Mouse (Mus musculus) midbrain, embryonic 16.5 days (tissue): ENCODE measurements around the gene Kcnd3. TPM values are rescaled to one million over a fixed set of nuclear protein-coding genes. Genes with fewer than 3 reads are reported as not detected.

ENCODE experiments used
- ATAC-seq: fragments of 200-750 bp; cut with Nextera tagmentation; 2 replicates; pipeline ENCODE4 v1.8.0; 2017; ENCODE audit warnings: moderate TSS enrichment
- H3K27ac ChIP-seq: fragments of 300-500 bp; sonication (generic); 2 replicates; pipeline ENCODE4 v1.5.1; 2014; ENCODE audit warnings: mild to moderate bottlenecking, low read length, mixed read lengths
- H3K27me3 ChIP-seq: fragments of 300-500 bp; sonication (generic); 2 replicates; pipeline ENCODE4 v1.6.1; 2014; ENCODE audit warnings: low read depth, low read length, mixed read lengths; ENCODE audit not compliant: control insufficient read depth, insufficient read depth
- H3K36me3 ChIP-seq: fragments of 300-500 bp; sonication (generic); 2 replicates; pipeline ENCODE4 v1.6.1; 2014; ENCODE audit warnings: mild to moderate bottlenecking, low read length, moderate library complexity, mixed read lengths; ENCODE audit not compliant: control insufficient read depth, insufficient read depth
- H3K4me1 ChIP-seq: fragments of 300-500 bp; sonication (generic); 2 replicates; pipeline ENCODE4 v1.6.1; 2014; ENCODE audit warnings: mild to moderate bottlenecking, low read length, mixed read lengths; ENCODE audit not compliant: control insufficient read depth, insufficient read depth
- H3K4me2 ChIP-seq: fragments of 300-500 bp; sonication (generic); 2 replicates; pipeline ENCODE4 v1.6.1; 2014; ENCODE audit warnings: mild to moderate bottlenecking, low read length, mixed read lengths
- H3K4me3 ChIP-seq: fragments of 300-500 bp; sonication (generic); 2 replicates; pipeline ENCODE4 v1.5.1; 2014; ENCODE audit warnings: low read depth, mild to moderate bottlenecking, low read length, moderate library complexity, mixed read lengths
- H3K9ac ChIP-seq: fragments of 300-500 bp; sonication (generic); 2 replicates; pipeline ENCODE4 v1.6.1; 2014; ENCODE audit warnings: low read depth, low read length, mixed read lengths
- H3K9me3 ChIP-seq: fragments of 300-500 bp; sonication (generic); replicated peaks from 2 replicates; pipeline ENCODE4 v1.6.1; 2014; ENCODE audit warnings: mild to moderate bottlenecking, low read length, mixed read lengths; ENCODE audit not compliant: control insufficient read depth, poor library complexity, severe bottlenecking
- WGBS: fragments of 180-500 bp; shearing (Covaris S2); extraction: QIAGEN DNeasy Blood & Tissue Kit; methylation state at CpG from one replicate; pipeline ENCODE4 v1.1.7; 2014; 5-methylcytosine and 5-hydroxymethylcytosine counted together
- polyA plus RNA-seq: library from polyadenylated mRNA; unstranded; fragments of >200 nt; fragmentation: Nextera tagmentation; extraction: Ambion mirVana; gene quantifications from 2 replicates; pipeline ENCODE4 v1.2.1, GENCODE M21; 2015

Kcnd3 gene
- polyA plus RNA-seq, 1 experiment from 2014 or later: 11.6 TPM

DNA sequence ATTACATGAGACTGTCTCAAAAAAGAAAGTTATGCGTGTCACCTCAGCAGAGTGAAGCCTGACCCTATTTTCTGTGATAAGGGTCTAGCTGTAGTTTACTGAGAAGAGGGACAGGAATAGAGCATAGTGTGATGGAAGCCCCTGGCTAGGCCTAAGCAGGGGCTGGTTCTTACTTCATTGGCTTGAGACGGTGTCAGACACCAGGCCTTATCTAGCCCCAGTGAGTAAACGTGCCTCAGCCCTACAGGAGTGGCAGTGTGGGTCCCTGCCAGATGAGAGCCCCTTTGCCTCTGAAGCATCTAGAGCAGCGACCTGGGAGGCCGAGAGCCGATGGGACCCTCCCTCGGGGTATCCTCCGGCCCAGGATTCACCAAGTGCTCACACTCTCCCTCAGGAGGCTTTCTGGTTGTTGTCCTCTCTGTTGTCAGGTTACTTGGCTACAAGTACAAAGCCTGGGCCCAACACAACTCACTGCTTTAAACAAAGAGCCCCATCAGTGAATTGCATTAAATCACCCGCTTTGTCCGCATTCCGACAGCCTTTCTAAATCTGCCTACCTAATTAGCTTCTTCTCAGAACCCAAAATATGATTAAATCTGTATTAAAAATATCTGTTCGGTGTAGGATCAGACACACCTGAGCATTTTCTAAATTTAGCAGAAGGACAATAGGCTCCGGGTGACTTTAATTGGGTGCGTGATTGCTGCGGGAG is 53.2 kb downstream of the Kcnd3 start:
- 42% methylated on average over 15 of the region's 15 CpGs for WGBS
- H3K4me3 ChIP-seq: no peak overlapping the region

DNA sequence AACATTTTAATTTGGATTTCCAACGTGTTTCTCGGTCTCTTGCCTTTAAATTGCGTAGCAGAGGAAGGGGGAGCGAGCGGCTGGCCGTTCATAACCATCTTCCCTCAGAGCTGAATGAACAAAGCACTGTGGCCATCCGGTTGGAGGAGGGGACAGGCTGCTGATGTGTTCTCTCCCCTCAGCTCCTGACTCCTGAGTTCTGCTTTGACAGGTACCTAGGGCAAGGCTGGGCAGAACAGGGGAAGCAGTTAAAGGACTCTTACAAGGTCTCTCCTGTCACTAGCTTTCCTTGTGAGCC is 53.7 kb downstream of the Kcnd3 start:
- Histone ChIP-seq H3K4me2 (0 out of 2 replicates have a peak overlapping the region, but pooled peaks have one; percentile 2), H3K9me3 (no peaks in the 10 kb centered on the region), H3K27ac (peak overlapping the region; percentile 74), H3K36me3 (no peaks in the 10 kb centered on the region), H3K4me1 (peaks cover 20% of the 10 kb centered on the region), H3K27me3 (no peaks in the 10 kb centered on the region), H3K4me3 (no peak overlapping the region), H3K9ac (peak overlapping the region; percentile 50; the same call in 1 of the 2 replicates)
- peak; percentile 66 for ATAC-seq
- WGBS: 34% methylated on average over 7 of the region's 7 CpGs

More for the DNA sequence above, 53.2 kb downstream of the Kcnd3 start:
- H3K9ac ChIP-seq: 0 out of 2 replicates have a peak overlapping the region, but pooled peaks have one; percentile 26
- peaks cover 20% of the 10 kb centered on the region for H3K4me1 ChIP-seq
- no peaks in the 10 kb centered on the region for H3K9me3 ChIP-seq
- peak overlapping the region; percentile 74 for H3K27ac ChIP-seq
- H3K4me2 ChIP-seq: 0 out of 2 replicates have a peak overlapping the region, but pooled peaks have one; percentile 2
- peak; percentile 31; the same call in 1 of the 2 replicates for ATAC-seq
- H3K36me3 ChIP-seq: no peaks in the 10 kb centered on the region
- H3K27me3 ChIP-seq: no peaks in the 10 kb centered on the region

DNA sequence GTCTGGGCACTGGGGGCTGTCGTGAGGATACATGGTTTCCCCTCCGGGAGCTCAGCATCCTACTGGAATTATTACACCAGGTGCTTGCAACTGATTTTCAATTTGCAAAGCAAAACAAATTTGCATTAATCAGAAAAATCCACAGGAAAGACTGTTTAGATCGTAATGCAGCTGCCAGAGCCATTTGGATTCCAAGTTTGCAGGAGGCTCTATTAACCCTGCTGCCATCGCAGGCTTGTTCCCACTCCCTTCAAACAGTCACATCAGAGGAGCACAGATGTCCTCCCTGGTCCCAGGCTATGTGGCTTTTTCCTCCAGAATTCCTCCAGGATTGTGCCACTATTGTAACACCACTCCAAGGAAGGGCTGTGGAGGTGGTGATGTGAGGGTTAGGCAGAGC is 54.5 kb downstream of the Kcnd3 start:
- H3K4me3 ChIP-seq: no peak overlapping the region
- H3K9me3 ChIP-seq: no peaks in the 10 kb centered on the region
- H3K27me3 ChIP-seq: no peaks in the 10 kb centered on the region
- no peak overlapping the region for H3K4me2 ChIP-seq
- no peaks in the 10 kb centered on the region for H3K36me3 ChIP-seq
- H3K4me1 ChIP-seq: peaks cover 20% of the 10 kb centered on the region
- ATAC-seq: no peak
- H3K9ac ChIP-seq: peak overlapping the region; percentile 18; the same call in 1 of the 2 replicates
- H3K27ac ChIP-seq: peak overlapping the region; percentile 74
- 74% methylated on average over 4 of the region's 4 CpGs for WGBS

DNA sequence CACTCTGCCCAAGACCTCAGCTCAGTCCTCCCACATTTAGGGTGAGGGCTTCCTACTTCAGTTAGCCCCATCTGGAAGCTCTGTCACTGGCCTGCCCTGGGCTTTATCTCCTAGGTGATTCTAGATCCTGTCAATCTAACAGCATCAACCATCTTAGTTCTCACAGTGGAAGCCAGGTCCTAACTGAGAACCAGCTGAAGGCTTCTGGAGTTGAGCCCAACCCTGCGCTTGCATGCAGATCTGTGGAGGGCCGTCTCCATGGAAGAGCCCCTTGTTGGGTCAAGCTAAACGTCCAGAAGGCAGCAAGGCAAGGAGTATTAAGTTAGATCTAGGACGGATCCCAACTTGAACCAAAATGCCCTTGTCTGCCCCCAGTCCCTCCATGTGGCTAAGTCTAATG is 57.2 kb downstream of the Kcnd3 start:
- Histone ChIP-seq H3K36me3 (no peaks in the 10 kb centered on the region), H3K27me3 (no peaks in the 10 kb centered on the region), H3K4me3 (no peak overlapping the region), H3K9ac (no peak overlapping the region), H3K4me1 (peaks cover 20% of the 10 kb centered on the region), H3K9me3 (no peaks in the 10 kb centered on the region), H3K4me2 (no peak overlapping the region), H3K27ac (no peak overlapping the region)
- 81% methylated on average over 4 of the region's 4 CpGs for WGBS
- no peak for ATAC-seq

DNA sequence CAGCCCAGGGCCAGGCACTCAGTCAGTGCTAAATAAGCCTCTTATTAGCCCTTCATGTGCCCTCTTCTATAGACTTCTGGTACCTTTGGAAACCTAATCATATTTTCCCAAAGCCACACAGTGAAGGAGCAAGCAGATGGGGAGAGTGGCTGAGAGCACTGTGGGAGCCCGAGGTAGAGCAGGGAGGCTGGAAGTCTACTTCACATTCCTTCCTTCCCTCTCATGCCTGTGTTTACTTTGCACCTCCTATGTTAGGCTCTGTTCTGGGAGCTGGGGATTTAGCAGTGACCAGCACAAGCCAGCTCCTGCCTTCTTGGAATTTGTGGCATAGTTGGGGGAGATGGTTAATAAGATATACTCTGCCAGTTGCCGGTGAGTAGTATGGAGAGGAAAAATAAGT is 59.7 kb downstream of the Kcnd3 start:
- WGBS: 68% methylated on average over 2 of the region's 2 CpGs
- no peak overlapping the region for H3K4me3 ChIP-seq
- peaks cover 7% of the 10 kb centered on the region for H3K4me1 ChIP-seq
- no peak overlapping the region for H3K4me2 ChIP-seq
- H3K27ac ChIP-seq: no peak overlapping the region
- H3K9ac ChIP-seq: no peak overlapping the region
- no peaks in the 10 kb centered on the region for H3K9me3 ChIP-seq
- ATAC-seq: no peak
- no peaks in the 10 kb centered on the region for H3K27me3 ChIP-seq
- no peaks in the 10 kb centered on the region for H3K36me3 ChIP-seq

DNA sequence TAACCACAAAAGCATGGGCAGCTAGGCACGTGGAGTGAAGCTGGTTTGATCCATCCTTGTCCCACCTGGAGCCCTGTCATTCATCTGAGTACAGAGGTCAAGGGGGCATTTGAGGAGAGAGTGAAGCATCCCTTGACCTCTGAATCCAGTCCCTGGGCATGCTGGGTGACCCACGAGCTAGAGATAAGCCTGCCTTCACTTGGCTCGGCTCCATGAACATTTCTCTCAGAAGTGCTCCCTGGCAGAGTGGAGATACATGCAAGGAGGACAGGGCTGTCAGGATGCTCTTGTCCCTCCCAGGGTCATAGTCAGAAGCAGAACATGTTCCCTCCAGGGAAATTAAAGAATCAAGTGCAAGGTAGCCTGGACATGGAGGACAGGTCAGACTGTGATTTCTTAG is 62.1 kb downstream of the Kcnd3 start:
- no peak for ATAC-seq
- 62% methylated on average over 3 of the region's 3 CpGs for WGBS
- no peaks in the 10 kb centered on the region for H3K27me3 ChIP-seq

DNA sequence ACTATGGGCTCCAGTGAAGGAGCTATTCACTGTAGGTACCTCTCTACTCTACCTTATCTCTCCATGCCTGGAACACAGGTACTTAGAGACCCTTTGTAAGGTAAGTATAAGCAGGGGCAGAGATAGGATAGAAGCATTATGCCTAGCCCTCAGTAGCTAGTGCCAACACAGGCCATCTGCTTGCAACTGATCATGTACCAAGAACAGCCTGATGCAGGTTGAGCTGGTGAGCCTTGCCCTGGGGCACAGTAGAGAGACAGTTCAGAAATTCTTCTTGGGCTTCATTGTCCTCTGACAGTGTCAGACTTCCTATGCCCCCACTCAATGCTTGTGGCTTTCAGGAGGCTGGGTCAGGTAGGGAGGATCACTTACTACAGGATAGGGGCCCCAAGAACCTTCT is 62.9 kb downstream of the Kcnd3 start:
- Histone ChIP-seq H3K4me2 (no peak overlapping the region), H3K4me3 (no peak overlapping the region), H3K27me3 (no peaks in the 10 kb centered on the region), H3K36me3 (no peaks in the 10 kb centered on the region), H3K4me1 (peaks cover 11% of the 10 kb centered on the region), H3K9ac (no peak overlapping the region), H3K9me3 (no peaks in the 10 kb centered on the region), H3K27ac (no peak overlapping the region)
- no peak for ATAC-seq

More for the DNA sequence above, 62.1 kb downstream of the Kcnd3 start:
- H3K9ac ChIP-seq: no peak overlapping the region
- H3K4me3 ChIP-seq: no peak overlapping the region
- no peak overlapping the region for H3K4me2 ChIP-seq
- no peaks in the 10 kb centered on the region for H3K36me3 ChIP-seq
- peaks cover 11% of the 10 kb centered on the region for H3K4me1 ChIP-seq
- no peaks in the 10 kb centered on the region for H3K9me3 ChIP-seq
- no peak overlapping the region for H3K27ac ChIP-seq

DNA sequence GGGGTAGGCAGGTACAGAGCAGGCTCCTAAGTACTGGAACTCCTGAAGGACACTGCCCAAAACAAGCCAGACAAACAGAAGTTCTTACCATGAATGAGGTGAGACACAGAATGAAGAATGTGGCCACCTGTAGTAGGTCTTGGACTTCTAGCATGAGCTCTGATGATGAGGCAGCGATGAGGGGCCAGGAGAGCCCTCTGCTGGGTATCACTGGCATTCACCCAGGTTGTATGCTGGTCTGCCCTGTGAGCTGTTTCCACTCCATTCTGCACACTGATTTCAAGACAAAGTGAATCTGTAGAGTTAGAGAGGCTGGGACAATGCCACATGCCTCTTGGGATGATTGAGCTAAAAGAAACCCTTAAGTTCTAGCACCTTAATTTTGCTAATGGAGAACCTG is 63.5 kb downstream of the Kcnd3 start:
- no peak for ATAC-seq
- no peak overlapping the region for H3K27ac ChIP-seq
- H3K9ac ChIP-seq: no peak overlapping the region
- H3K4me2 ChIP-seq: no peak overlapping the region
- H3K4me1 ChIP-seq: peaks cover 8% of the 10 kb centered on the region
- no peaks in the 10 kb centered on the region for H3K36me3 ChIP-seq
- H3K4me3 ChIP-seq: no peak overlapping the region
- no peaks in the 10 kb centered on the region for H3K9me3 ChIP-seq
- WGBS: 95% methylated on average over 1 of the region's 1 CpGs
- no peaks in the 10 kb centered on the region for H3K27me3 ChIP-seq

DNA sequence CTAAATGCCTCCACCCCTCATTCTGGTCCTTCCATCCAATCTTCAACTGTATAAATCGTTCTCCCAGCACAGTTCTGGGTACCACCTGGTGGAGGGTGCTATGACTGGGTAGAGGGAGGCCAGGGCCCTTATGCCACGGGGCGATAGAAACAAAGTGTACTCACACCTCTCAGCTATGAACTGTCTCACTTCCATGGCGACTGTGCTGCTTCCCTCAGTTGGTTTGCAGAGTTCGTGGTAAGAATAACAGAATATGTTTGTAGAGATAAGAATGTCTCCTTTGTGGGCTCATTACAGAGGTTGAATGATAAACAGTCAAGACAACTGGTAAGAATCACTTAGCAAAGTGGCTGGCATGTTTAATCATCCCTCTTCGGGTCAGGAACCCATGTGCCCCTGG is 68.3 kb downstream of the Kcnd3 start:
- no peak for ATAC-seq
- Histone ChIP-seq H3K27me3 (no peaks in the 10 kb centered on the region), H3K36me3 (no peaks in the 10 kb centered on the region), H3K9me3 (no peaks in the 10 kb centered on the region), H3K9ac (no peak overlapping the region), H3K27ac (no peak overlapping the region), H3K4me1 (peaks cover 17% of the 10 kb centered on the region), H3K4me2 (no peak overlapping the region), H3K4me3 (no peak overlapping the region)
- 84% methylated on average over 6 of the region's 6 CpGs for WGBS
